In genomic region chr14:6605004-6605403, GRCm38 (mm10) we compare ENCODE assay signal across 10 mouse cellular contexts. TPM values are rescaled to one million over a fixed set of nuclear protein-coding genes. Genes with fewer than 3 reads are reported as not detected.
DNase-seq lines count a peak whose midpoint lies in the region; ATAC-seq lines count a peak whose summit lies in the region.
"Not testable (repeated sequence)": the region's sequence is repeated elsewhere in the genome, so short reads cannot be mapped to it uniquely, and the experiment has no call there.
"Had no signal": no experiment of that assay in that cellular context is flagged by ENCODE, and none has a peak within 500 bp of the region (broad histone marks: within the 10 kb centered on the region; RNA-seq: fewer than 3 reads in every experiment).

No protein-coding gene starts in this region.

- H3K4me1 ChIP-seq in forebrain, embryonic 16.5 days (replicated peaks; ENCODE audit: control insufficient read depth, insufficient read depth, low read length); midbrain, embryonic 12.5 days: not testable (repeated sequence)

- H3K4me2 ChIP-seq in forebrain, embryonic 16.5 days (ENCODE audit: low read length): peak overlapping the region; percentile 74
- H3K4me2 ChIP-seq in midbrain, embryonic 12.5 days (replicated peaks): peak overlapping the region; percentile 68

- peak; percentile 29 to 52 for DNase-seq in cerebellum, postnatal 14 days
- DNase-seq in heart, postnatal 14 days: peak; percentile 6 to 19
- peak; percentile 0 for DNase-seq in kidney, postnatal 14 days
- peak; percentile 5 for DNase-seq in liver
- DNase-seq in right cerebral cortex, postnatal 36 days (ENCODE audit: low spot score in 2 of 2): peak; percentile 1 to 2
- DNase-seq in urinary bladder, postnatal 4 days (ENCODE audit: low spot score in 2 of 2): peak; percentile 19 to 53

- not testable (repeated sequence) for H3K9me3 ChIP-seq in forebrain, embryonic 16.5 days (ENCODE audit: control insufficient read depth, low read length); midbrain, embryonic 12.5 days

- ATAC-seq in forebrain, embryonic 16.5 days; midbrain, embryonic 12.5 days (ENCODE audit: low FRiP score, low read depth): not testable (repeated sequence)

- not testable (repeated sequence) for H3K27me3 ChIP-seq in forebrain, embryonic 16.5 days (replicated peaks; ENCODE audit: control insufficient read depth, insufficient read depth, low read length); midbrain, embryonic 12.5 days

- intact Hi-C loops in heart, postnatal 14 days (cut with DNase I): not testable (repeated sequence)

- not testable (repeated sequence) for H3K27ac ChIP-seq in forebrain, embryonic 16.5 days (ENCODE audit: low read length); midbrain, embryonic 12.5 days (replicated peaks)

- 3% methylated on average over 18 of the region's 20 CpGs for WGBS in forebrain, embryonic 16.5 days
- 6% methylated on average over 14 of the region's 20 CpGs for WGBS in midbrain, embryonic 12.5 days

- peak overlapping the region; percentile 51 for H3K9ac ChIP-seq in forebrain, embryonic 16.5 days (replicated peaks; ENCODE audit: low read depth, low read length)
- H3K9ac ChIP-seq in midbrain, embryonic 12.5 days (replicated peaks): 0 out of 2 replicates have a peak overlapping the region, but pooled peaks have one; percentile 31

- not testable (repeated sequence) for H3K36me3 ChIP-seq in forebrain, embryonic 16.5 days (ENCODE audit: control insufficient read depth, insufficient read depth); midbrain, embryonic 12.5 days

- H3K4me3 ChIP-seq in forebrain, embryonic 16.5 days (replicated peaks; ENCODE audit: low read length): peak overlapping the region; percentile 43
- peak overlapping the region; percentile 40 for H3K4me3 ChIP-seq in midbrain, embryonic 12.5 days

RNA-seq across cellular contexts. Expression of gene Gm3629, which starts 14.6 kb away (rescaled TPM):
- 1.0 TPM in 1 of 2 replicates, not detected in the other for polyA plus RNA-seq in forebrain, embryonic 16.5 days (2015; fragmentation: Nextera tagmentation; extraction: Ambion mirVana)
- total RNA-seq in heart, postnatal 14 days (2021): under 1 TPM; 0.41 to 0.80 TPM
- 0.46 and 0.72 TPM in 2 replicates for polyA plus RNA-seq in midbrain, embryonic 12.5 days (2016; fragmentation: Nextera tagmentation; extraction: Ambion mirVana)

RNA-seq across cellular contexts. Expression of gene Gm3460, which starts 17.2 kb away (rescaled TPM):
- 0.37 TPM in 1 of 2 replicates, not detected in the other for polyA plus RNA-seq in forebrain, embryonic 16.5 days (2015; fragmentation: Nextera tagmentation; extraction: Ambion mirVana)
- total RNA-seq in heart, postnatal 14 days (2021): not detected
- not detected in 2 replicates for polyA plus RNA-seq in midbrain, embryonic 12.5 days (2016; fragmentation: Nextera tagmentation; extraction: Ambion mirVana)
- polyA plus RNA-seq: gonadal fat pad, adult 2 months; spleen, adult 2 months had no signal
